Mouse (Mus musculus) bone marrow macrophage, adult 2 months (primary cell): ENCODE measurements around the gene Gstp3.

Experiments
- CTCF ChIP-seq: IDR thresholded peaks from 2 replicates; pipeline ENCODE4 v1.5.1; 2012; ENCODE audit warnings: low read depth, mild to moderate bottlenecking, low read length, moderate library complexity
- POLR2A ChIP-seq: IDR thresholded peaks from 2 replicates; pipeline ENCODE4 v1.6.1; 2012; ENCODE audit warnings: mild to moderate bottlenecking, low read depth, low read length, borderline replicate concordance

GRCm38 (mm10) chr19:4066280-4066679, 6.9 kb upstream of the Gstp3 start:
- TF ChIP-seq CTCF (no peak), POLR2A (no peak)
